Comparison of ENCODE assay signal across 8 mouse cellular contexts in the genomic region with DNA sequence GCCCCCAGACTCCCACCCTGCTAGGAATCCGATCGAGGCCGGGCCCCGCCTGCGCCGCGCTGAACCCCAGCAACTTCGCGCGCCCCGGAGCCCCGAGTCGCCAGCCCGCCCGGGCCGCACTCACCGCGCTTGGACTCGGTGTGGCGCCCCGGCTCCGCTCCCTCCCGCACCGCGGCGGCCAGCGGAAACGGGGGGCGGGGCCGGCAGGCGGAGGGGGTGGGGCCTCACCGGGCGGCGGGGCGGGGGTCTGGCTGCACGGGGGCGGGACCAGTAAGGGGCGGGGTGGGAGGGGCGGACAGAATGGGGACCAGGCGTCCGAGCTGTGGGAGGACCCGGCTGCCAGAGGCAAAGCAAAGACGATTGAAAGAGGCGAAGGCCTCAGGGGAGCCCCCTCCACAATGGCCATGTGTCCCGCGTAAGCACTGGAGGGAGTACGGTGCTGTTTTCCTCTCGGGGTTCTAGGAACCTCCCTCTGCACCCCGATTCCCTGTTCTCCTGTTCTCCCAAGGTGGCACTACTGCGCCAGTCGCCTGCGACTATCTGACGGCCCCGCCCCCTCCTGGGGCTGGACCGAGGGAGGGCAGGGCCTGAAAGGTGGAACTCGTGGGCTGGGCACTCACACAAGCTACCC. TPM values are rescaled to one million over a fixed set of nuclear protein-coding genes. Genes with fewer than 3 reads are reported as not detected.
DNase-seq lines count a peak whose midpoint lies in the region; ATAC-seq and TF ChIP-seq lines count a peak whose summit lies in the region.

A gene (minus strand): TSS at position 205 of the 631 bp plus-strand sequence.

- DNase-seq in T-cell, adult 2 months (ENCODE audit: low spot score), result peak; percentile 10
- peak; percentile 73 for DNase-seq in cerebellum, adult 9-10 months
- DNase-seq in gastrocnemius, adult 18-20 months (ENCODE audit: low spot score), result peak; percentile 55
- DNase-seq in hindbrain, embryonic 14.5 days (ENCODE audit: low spot score), result peak; percentile 53
- DNase-seq in left cerebral cortex, adult 2 months (ENCODE audit: extremely low spot score in 1 of 2, low spot score in 2 of 2), result peak; percentile 55 to 59
- DNase-seq in right cerebral cortex, adult 2 months (ENCODE audit: low spot score in 2 of 2), result peak; percentile 49 to 56
- peak; percentile 74 to 78 for DNase-seq in urinary bladder, postnatal 36 days (ENCODE audit: low spot score in 2 of 2)

- H3K9ac ChIP-seq in hindbrain, embryonic 14.5 days, result peak within 1 kb of the TSS; percentile 77

- intact Hi-C loops in left cerebral cortex, adult 2 months (cut with DNase I), result loop anchor here (2.0 to 10.0 kb wide), 4 partner anchors 53 to 599 kb away; no protein-coding TSS in a partner anchor

- H3K4me2 ChIP-seq in hindbrain, embryonic 14.5 days (replicated peaks), result peak within 1 kb of the TSS; percentile 94

- no peaks in the 10 kb centered on the region for H3K9me3 ChIP-seq in hindbrain, embryonic 14.5 days (ENCODE audit: control insufficient read depth, low read length)

- 0% methylated on average over 38 of the region's 56 CpGs for whole genome bisulfite sequencing in hindbrain, embryonic 14.5 days
- WGBS in macrophage (ENCODE audit: missing documents), result 1% methylated on average over 39 of the region's 56 CpGs

- H3K79me2 ChIP-seq in macrophage (ENCODE audit: inconsistent target), result no peaks in the 10 kb centered on the region

- ATAC-seq in hindbrain, embryonic 14.5 days (ENCODE audit: low FRiP score), result peak; percentile 84

- no peak; the same call in none of the 2 replicates for TF ChIP-seq CTCF in left cerebral cortex, adult 2 months (IDR thresholded peaks at IDR 0.05)

- H3K36me3 ChIP-seq in hindbrain, embryonic 14.5 days (replicated peaks; ENCODE audit: control insufficient read depth, insufficient read depth), result no peaks in the 10 kb centered on the region
- no peaks in the 10 kb centered on the region for H3K36me3 ChIP-seq in macrophage (ENCODE audit: inconsistent target)

- H3K4me3 ChIP-seq in hindbrain, embryonic 14.5 days (replicated peaks; ENCODE audit: low read length), result peak within 1 kb of the TSS; percentile 72
- peak within 1 kb of the TSS; percentile 54 for H3K4me3 ChIP-seq in left cerebral cortex, adult 2 months
- peak within 1 kb of the TSS; percentile 9; the same call in 1 of the 2 replicates for H3K4me3 ChIP-seq in macrophage (ENCODE audit: inconsistent target)

- peak within 1 kb of the TSS; percentile 38 for H3K27ac ChIP-seq in hindbrain, embryonic 14.5 days
- peak within 1 kb of the TSS; percentile 84 for H3K27ac ChIP-seq in left cerebral cortex, adult 2 months
- H3K27ac ChIP-seq in macrophage, result no peak within 1 kb of the TSS

- H3K27me3 ChIP-seq in hindbrain, embryonic 14.5 days (ENCODE audit: control insufficient read depth, insufficient read depth, low read length), result no peaks in the 10 kb centered on the region

- H3K4me1 ChIP-seq in hindbrain, embryonic 14.5 days (replicated peaks; ENCODE audit: control insufficient read depth, insufficient read depth, low read length), result peaks cover 4% of the 10 kb centered on the region; the same call in 1 of the 2 replicates

RNA-seq across cellular contexts. Expression of the gene that starts here (rescaled TPM):
- 10 to 100 TPM; 31.2 to 47.6 TPM for total RNA-seq in gastrocnemius, adult 18-20 months (2021)
- polyA plus RNA-seq in hindbrain, embryonic 14.5 days (2014; fragmentation: Nextera tagmentation; extraction: Ambion mirVana), result 41.3 and 43.4 TPM in 2 replicates
- 10 to 100 TPM; 53.0 to 57.6 TPM for total RNA-seq in left cerebral cortex, adult 2 months (2021)
- total RNA-seq in macrophage (2018; cell fraction: chromatin; rRNA removed), result 1 to 10 TPM in 1 of 26 experiments, under 1 TPM in 1, not detected in 24; 0.55 to 9.7 TPM
- total RNA-seq in macrophage (2018; cell fraction: cytosol; rRNA removed), result under 1 TPM; 0.03 to 0.77 (median 0.25) TPM
- total RNA-seq in macrophage (2018; cell fraction: nucleus; rRNA removed), result 1 to 10 TPM in 1 of 26 experiments, under 1 TPM in 11, not detected in 14; 0.15 to 1.9 (median 0.25) TPM
- polyA plus RNA-seq in macrophage (2018), result 0.21 to 0.56 TPM (median 0.36 TPM) in 3 replicates

Comparison
In these comparisons a context has a peak if more than half of its experiments do, and no peak if none do; other contexts are left out.
1. RNA of the gene that starts here (polyA plus RNA-seq): 41.3 to 43.4 TPM in hindbrain, embryonic 14.5 days; 0.21 to 0.56 TPM in macrophage; every median in the first group is over 10 times any median in the second.
2. DNase-seq: peak in every context shown above with its lines; median percentile 76 in urinary bladder, postnatal 36 days; 73 in cerebellum, adult 9-10 months; 57 in left cerebral cortex, adult 2 months; 55 in gastrocnemius, adult 18-20 months; 53 in hindbrain, embryonic 14.5 days; 52 in right cerebral cortex, adult 2 months; 10 in T-cell, adult 2 months.
3. H3K4me3 ChIP-seq: peak in every context shown above with its lines; median percentile 72 in hindbrain, embryonic 14.5 days; 54 in left cerebral cortex, adult 2 months; 9 in macrophage.